Mouse (Mus musculus): ENCODE measurements around the gene Ankrd23. TPM values are rescaled to one million over a fixed set of nuclear protein-coding genes. Genes with fewer than 3 reads are reported as not detected.

Gene Ankrd23
- polyA plus RNA-seq (2017; shearing (Covaris generic)), result 10 to 100 TPM; 23.2 to 33.0 TPM

DNA sequence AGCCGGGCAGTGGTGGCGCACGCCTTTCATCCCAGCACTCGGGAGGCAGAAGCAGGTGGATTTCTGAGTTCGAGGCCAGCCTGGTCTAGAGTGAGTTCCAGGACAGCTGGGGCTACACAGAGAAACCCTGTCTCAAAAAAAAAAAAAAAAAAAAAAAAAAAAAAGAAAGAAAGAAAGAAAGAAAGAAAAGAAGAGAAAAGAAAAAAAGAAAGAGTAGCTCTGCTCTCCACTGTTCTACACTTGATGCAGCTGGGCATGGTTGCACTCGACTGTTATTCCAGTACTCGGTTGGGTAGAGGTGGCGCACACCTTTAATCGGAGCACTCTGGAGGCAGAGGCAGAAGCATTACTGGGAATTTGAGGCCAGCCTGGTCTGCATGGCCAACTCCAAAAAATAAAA, at the start of gene Ankrd23:
Gene Ankrd23 (minus strand): TSS at position 101 of the 400 bp plus-strand sequence.

DNA sequence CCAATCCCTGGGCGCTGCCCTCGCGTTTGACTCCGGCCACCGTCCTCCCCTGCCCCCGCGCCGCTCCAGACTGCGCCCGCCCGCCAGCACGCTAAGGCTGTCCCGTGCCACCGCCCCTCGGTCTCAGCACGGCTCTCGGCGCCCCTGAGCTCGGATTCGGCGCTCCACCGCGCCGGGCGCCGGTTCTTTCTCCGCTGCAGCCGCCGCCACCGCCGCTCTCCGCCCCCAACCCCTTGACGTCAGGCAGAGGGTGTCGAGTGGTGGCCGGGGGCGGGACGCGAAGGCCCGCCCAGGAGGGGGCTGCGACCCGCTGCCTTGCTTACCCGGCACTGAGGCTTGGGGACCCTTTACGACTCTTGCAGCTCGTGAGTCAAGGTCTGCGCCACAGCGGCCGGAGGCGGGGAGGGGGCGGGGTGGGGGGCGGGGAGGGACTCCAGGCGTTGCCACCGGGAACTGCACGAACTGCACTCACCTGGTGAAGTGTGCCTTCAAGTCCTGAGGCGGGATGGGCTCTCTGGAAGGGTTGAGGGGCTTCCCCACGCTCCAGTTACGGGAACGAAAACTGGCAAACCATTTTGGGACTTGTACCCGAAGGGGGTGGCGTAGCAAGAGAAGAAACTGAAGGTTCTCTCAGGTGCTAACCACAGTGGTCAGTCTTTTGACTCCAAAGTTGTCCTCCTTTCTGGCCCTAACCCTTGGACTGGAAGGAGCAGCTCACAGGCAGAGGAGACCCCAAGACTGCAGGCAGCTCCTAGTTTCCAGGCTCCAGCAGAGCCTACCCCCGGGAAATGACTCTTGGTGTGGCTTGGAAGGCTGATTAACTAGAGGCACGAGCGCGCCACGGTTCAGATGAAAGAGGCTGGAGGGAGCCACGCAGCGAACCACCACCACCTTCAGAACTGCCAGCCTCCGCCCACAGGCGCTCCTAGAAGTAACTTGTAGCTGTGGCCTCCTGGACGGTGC, 21.6 kb upstream of the Ankrd23 start, which contains the start of gene Sema4c:
Gene Sema4c (minus strand): TSS at position 319 of the 963 bp plus-strand sequence.

DNA sequence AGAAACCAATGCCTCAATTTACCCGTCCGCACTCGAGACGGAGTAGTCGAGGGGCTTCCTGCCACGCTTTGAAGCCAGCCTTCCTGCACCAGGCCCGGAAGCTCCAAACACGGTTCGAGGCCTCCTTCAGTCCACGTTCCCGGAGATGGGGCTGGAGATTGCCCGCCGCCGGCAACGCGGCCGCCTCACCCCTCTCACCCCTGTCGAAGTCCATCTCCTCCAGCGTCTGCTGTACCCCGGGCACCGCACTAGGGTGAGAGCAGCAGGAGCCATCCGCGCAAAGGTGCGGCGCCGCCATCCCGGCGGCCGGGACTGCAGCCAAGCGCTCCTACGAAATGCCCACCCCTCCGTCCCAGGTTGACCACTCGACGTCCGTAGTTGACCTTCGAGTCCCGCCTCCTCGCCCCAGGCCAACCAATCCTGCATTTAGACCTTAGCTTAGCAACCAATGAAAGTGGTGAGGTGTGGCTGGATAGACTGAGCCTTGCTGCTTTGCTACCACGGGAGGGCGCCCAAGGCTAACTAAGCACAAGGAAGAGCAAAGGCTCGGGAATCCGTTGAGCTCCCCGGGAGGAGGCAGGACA, 10.3 kb upstream of the Ankrd23 start, which contains the start of gene Ankrd39:
Gene Ankrd39 (minus strand): TSS at position 558 of the 584 bp plus-strand sequence.

DNA sequence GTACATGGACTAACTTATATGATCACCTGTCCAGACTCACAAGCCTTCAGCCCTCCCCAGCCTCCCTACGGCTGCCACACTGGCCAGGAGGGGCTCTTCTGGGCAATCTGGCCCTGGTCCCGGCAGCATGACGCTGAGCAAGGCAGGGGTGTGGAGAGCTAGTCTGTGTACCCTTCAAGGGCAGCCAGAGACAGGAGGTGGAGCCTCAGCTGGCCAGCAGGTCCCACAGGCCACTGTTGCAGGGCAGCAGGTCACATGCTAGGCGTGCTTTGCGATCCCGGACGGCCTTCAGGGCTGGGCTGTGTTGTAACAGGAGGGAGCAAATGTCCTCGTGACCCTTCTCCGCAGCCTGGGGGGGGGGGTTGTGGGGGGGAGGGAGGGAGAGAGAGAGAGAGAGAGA, 2.5 kb upstream of the Ankrd23 start, which contains the start of gene Gm42417:
Gene Gm42417 (minus strand): TSS at position 244 of the 400 bp plus-strand sequence.

DNA sequence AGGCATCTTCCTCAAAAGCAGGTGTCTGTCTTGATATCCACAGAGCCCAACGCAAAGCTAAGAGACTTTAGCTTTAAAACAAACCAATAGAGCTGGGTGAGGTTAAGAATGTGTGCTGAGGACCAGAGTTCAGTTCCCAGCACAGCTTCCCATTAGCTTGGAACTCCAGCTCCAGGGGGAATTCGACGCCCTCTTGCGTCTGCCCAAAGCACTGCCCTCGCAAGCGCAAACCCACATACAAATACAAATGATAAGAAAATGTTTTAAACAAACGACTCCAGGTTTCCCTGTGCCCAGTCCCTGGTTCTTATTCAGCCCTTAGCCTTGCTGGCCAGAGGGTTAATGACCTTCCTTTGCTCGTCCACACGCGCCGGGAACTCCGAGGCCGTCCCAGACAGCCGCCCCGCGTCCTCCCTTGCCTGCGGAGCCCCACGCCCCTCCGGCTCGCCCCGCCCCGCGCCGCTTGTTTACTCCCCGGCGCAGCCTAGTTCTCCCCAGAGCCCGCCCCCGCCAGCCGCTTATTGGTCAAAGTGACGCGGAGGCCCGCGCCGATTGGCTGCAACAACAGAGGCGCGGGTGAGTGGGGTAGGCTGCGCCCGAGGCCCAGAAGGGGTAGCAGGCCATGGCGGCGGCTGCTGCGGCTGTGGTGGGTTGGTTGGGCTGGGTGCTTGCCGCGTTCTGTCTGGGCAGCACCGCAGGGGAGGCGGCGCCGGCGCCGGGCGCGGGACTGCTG, 25.2 kb downstream of the Ankrd23 start, which contains the start of gene Cnnm3:
Gene Cnnm3 (plus strand): TSS at position 579 of the 733 bp plus-strand sequence.

Other genes starting within 250 kb of the Ankrd23 start
- 100 to 1,000 TPM; 103 to 151 TPM for gene Arid5a, start 229.2 kb downstream of the Ankrd23 start, polyA plus RNA-seq (2017; shearing (Covaris generic))
- 10 to 100 TPM; 50.8 to 75.9 TPM for gene Kansl3, start 167.7 kb downstream of the Ankrd23 start, polyA plus RNA-seq (2017; shearing (Covaris generic))
- 1 to 10 TPM; 1.2 to 2.5 TPM for gene Fer1l5, start 164.6 kb downstream of the Ankrd23 start, polyA plus RNA-seq (2017; shearing (Covaris generic))
- gene Lman2l, start 91.6 kb downstream of the Ankrd23 start, polyA plus RNA-seq (2017; shearing (Covaris generic)), result 10 to 100 TPM; 27.8 to 30.6 TPM
- gene Cnnm4, start 65.3 kb downstream of the Ankrd23 start, polyA plus RNA-seq (2017; shearing (Covaris generic)), result 1 to 10 TPM; 2.4 to 3.1 TPM
- gene Cnnm3, start 25.0 kb downstream of the Ankrd23 start, polyA plus RNA-seq (2017; shearing (Covaris generic)), result 10 to 100 TPM; 37.2 to 37.5 TPM
- 1 to 10 TPM in 1 of 2 experiments, not detected in 1; 2.4 TPM for gene Gm42417, start 2.5 kb upstream of the Ankrd23 start, polyA plus RNA-seq (2017; shearing (Covaris generic))
- 10 to 100 TPM; 27.3 to 32.9 TPM for gene Ankrd39, start 10.6 kb upstream of the Ankrd23 start, polyA plus RNA-seq (2017; shearing (Covaris generic))
- 1 to 10 TPM; 1.4 to 2.0 TPM for gene Sema4c, start 21.5 kb upstream of the Ankrd23 start, polyA plus RNA-seq (2017; shearing (Covaris generic))
- 1 to 10 TPM in 1 of 2 experiments, not detected in 1; 1.5 TPM for gene Fam178b, start 146.3 kb upstream of the Ankrd23 start, polyA plus RNA-seq (2017; shearing (Covaris generic))
- 100 to 1,000 TPM; 434 to 442 TPM for gene Cox5b, start 154.6 kb upstream of the Ankrd23 start, polyA plus RNA-seq (2017; shearing (Covaris generic))
- not detected for gene 4933424G06Rik, start 173.3 kb upstream of the Ankrd23 start, polyA plus RNA-seq (2017; shearing (Covaris generic))
- gene Actr1b, start 177.5 kb upstream of the Ankrd23 start, polyA plus RNA-seq (2017; shearing (Covaris generic)), result 10 to 100 TPM; 48.0 to 50.5 TPM
- 100 to 1,000 TPM; 208 to 229 TPM for gene Zap70, start 224.9 kb upstream of the Ankrd23 start, polyA plus RNA-seq (2017; shearing (Covaris generic))